Mouse (Mus musculus) gonadal fat pad, adult 2 months (tissue): ENCODE results near the gene Lrp6. TPM values are rescaled to one million over a fixed set of nuclear protein-coding genes. Genes with fewer than 3 reads are reported as not detected.

Experiments
- DNase-seq: peaks from one replicate; pipeline ENCODE4 v3.0.0-alpha.2; 2012; ENCODE audit warnings: low read depth
- polyA plus RNA-seq: library from polyadenylated mRNA; depleted of rRNA; stranded (reverse); fragments of >200 nt; gene quantifications from 2 replicates; pipeline ENCODE4 v1.2.3, GENCODE M21; 2012

The Lrp6 gene
- polyA plus RNA-seq, 1 experiment, result 27.3 TPM

- DNase-seq, result peak; percentile 84
These were observed 1.3 kb upstream of the Lrp6 start for GRCm38 (mm10) chr6:134567986-134568556.

- no peak for DNase-seq
These were observed 432 bp downstream of the Lrp6 start for GRCm38 (mm10) chr6:134566248-134566817.

GRCm38 (mm10) chr6:134565606-134566247, 1.0 kb downstream of the Lrp6 start:
- no peak for DNase-seq

GRCm38 (mm10) chr6:134564539-134564938, 2.2 kb downstream of the Lrp6 start:
- no peak for DNase-seq

GRCm38 (mm10) chr6:134559635-134560034, 7.1 kb downstream of the Lrp6 start:
- DNase-seq, result no peak

GRCm38 (mm10) chr6:134558546-134559129, 8.1 kb downstream of the Lrp6 start:
- DNase-seq, result no peak

- DNase-seq, result no peak
These were observed 9.7 kb downstream of the Lrp6 start for GRCm38 (mm10) chr6:134557043-134557442.

GRCm38 (mm10) chr6:134556185-134556950, 10.4 kb downstream of the Lrp6 start:
- DNase-seq, result no peak

- no peak for DNase-seq
These were observed 11.6 kb downstream of the Lrp6 start for GRCm38 (mm10) chr6:134555178-134555577.

GRCm38 (mm10) chr6:134554230-134554629, 12.5 kb downstream of the Lrp6 start:
- no peak for DNase-seq

GRCm38 (mm10) chr6:134551007-134551406, 15.8 kb downstream of the Lrp6 start:
- no peak for DNase-seq

- no peak for DNase-seq
These were observed 16.4 kb downstream of the Lrp6 start for GRCm38 (mm10) chr6:134550396-134550795.

- DNase-seq, result no peak
These were observed 21.9 kb downstream of the Lrp6 start for GRCm38 (mm10) chr6:134544843-134545242.

- DNase-seq, result no peak
These were observed 22.7 kb downstream of the Lrp6 start for GRCm38 (mm10) chr6:134544093-134544492.

GRCm38 (mm10) chr6:134543607-134544006, 23.2 kb downstream of the Lrp6 start:
- no peak for DNase-seq

GRCm38 (mm10) chr6:134542374-134542773, 24.4 kb downstream of the Lrp6 start:
- DNase-seq, result no peak

GRCm38 (mm10) chr6:134540161-134540560, 26.6 kb downstream of the Lrp6 start:
- DNase-seq, result no peak

- DNase-seq, result no peak
These were observed 27.3 kb downstream of the Lrp6 start for GRCm38 (mm10) chr6:134539459-134539858.

GRCm38 (mm10) chr6:134538805-134539204, 28.0 kb downstream of the Lrp6 start:
- no peak for DNase-seq

GRCm38 (mm10) chr6:134537461-134538117, 29.2 kb downstream of the Lrp6 start:
- no peak for DNase-seq

- no peak for DNase-seq
These were observed 31.6 kb downstream of the Lrp6 start for GRCm38 (mm10) chr6:134535169-134535568.

GRCm38 (mm10) chr6:134533021-134533420, 33.7 kb downstream of the Lrp6 start:
- DNase-seq, result no peak
